18 mouse cellular contexts compared by ENCODE assay signal in the genomic region with DNA sequence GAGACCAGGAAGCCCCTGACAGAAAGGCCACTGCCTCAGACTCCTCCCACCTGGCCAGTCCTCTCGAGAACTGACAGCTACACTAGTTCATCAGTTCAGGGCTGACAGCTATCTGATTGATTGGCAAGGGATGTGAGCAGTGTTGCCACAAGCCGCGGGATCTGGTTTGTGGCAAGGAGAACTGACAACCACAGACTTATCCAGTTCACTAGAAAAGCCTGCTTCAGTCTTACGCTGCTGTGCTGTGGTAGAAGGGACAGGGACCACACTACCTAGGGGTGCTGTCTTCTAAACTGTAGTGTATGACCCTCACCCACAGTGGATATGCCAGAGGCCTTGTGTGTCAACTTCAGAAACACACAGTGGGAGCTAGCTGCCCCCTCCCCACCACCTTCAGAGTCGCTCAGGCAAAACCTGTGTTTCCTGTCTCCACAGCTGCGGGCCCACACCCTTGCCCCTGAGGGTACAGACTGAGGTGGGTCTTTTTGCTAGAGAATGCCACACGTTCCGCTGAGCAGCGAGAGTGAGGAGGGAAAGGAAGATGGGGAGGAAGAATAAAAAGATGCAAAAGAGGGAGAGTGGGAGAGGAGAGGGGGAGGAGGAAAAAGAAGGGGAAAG. TPM values are rescaled to one million over a fixed set of nuclear protein-coding genes. Genes with fewer than 3 reads are reported as not detected.
DNase-seq lines count a peak whose midpoint lies in the region; ATAC-seq and TF ChIP-seq lines count a peak whose summit lies in the region.
"Had no signal": no experiment of that assay in that cellular context is flagged by ENCODE, and none has a peak within 500 bp of the region (broad histone marks: within the 10 kb centered on the region; RNA-seq: fewer than 3 reads in every experiment).

No protein-coding gene starts in this region.

- WGBS in kidney, embryonic 16.5 days: 35% methylated on average over 9 of the region's 9 CpGs
- 34% methylated on average over 9 of the region's 9 CpGs for WGBS in kidney, adult 2 months

- ATAC-seq in kidney, embryonic 16.5 days (ENCODE audit: low FRiP score, low TSS enrichment): peak; percentile 36; the same call in 1 of the 2 replicates
- ATAC-seq in granulocyte monocyte progenitor cell, adult 5-6 weeks (replicated peaks; ENCODE audit: poor library complexity, severe bottlenecking): peak; percentile 35
- ATAC-seq: forebrain, embryonic 16.5 days had no signal

- H3K27me3 ChIP-seq in kidney, embryonic 16.5 days (ENCODE audit: insufficient read depth, low read length): no peaks in the 10 kb centered on the region
- H3K27me3 ChIP-seq in kidney, adult 2 months (replicated peaks; ENCODE audit: control insufficient read depth, insufficient read depth, low read length): no peaks in the 10 kb centered on the region
- H3K27me3 ChIP-seq: neural tube, embryonic 15.5 days had no signal

- no peak overlapping the region for H3K9ac ChIP-seq in kidney, embryonic 16.5 days (replicated peaks; ENCODE audit: low read length)
- H3K9ac ChIP-seq: neural tube, embryonic 15.5 days had no signal

- H3K4me2 ChIP-seq in kidney, embryonic 16.5 days (replicated peaks; ENCODE audit: low read depth, low read length): no peak overlapping the region
- H3K4me2 ChIP-seq: neural tube, embryonic 15.5 days had no signal

- no peaks in the 10 kb centered on the region for H3K36me3 ChIP-seq in kidney, embryonic 16.5 days (ENCODE audit: insufficient read depth, low read length)
- no peaks in the 10 kb centered on the region for H3K36me3 ChIP-seq in kidney, adult 2 months (ENCODE audit: control insufficient read depth, insufficient read depth, low read length)
- H3K36me3 ChIP-seq: G1E; neural tube, embryonic 15.5 days had no signal

- no peak for DNase-seq in kidney, adult 2 months
- peak; percentile 55 for DNase-seq in thymus, postnatal 0 days (ENCODE audit: low spot score)
- no peak for DNase-seq in thymus, adult 18-20 months
- DNase-seq in right cerebral cortex, postnatal 36 days (ENCODE audit: low spot score in 2 of 2): no peak
- DNase-seq in kidney, adult 18-20 months: no peak
- DNase-seq: adrenal gland, postnatal 36 days; cerebellum, adult 8-10 months; heart, adult 11 months; heart, postnatal 4 days; kidney, adult 9 months; liver; lung, adult 2 months; right cerebral cortex, postnatal 4 days had no signal

- H3K4me1 ChIP-seq in kidney, embryonic 16.5 days (ENCODE audit: insufficient read depth, low read length): no peaks in the 10 kb centered on the region
- H3K4me1 ChIP-seq in kidney, adult 2 months (ENCODE audit: control insufficient read depth, insufficient read depth, low read length): no peaks in the 10 kb centered on the region

- TF ChIP-seq CTCF in kidney, adult 2 months (conservative IDR thresholded peaks at IDR 0.05; ENCODE audit: insufficient read depth, insufficient read length, low read depth, low read length): no peak

- no peak for TF ChIP-seq POLR2A in kidney, adult 2 months (IDR thresholded peaks at IDR 0.05; ENCODE audit: low read depth, low read length)

- no peaks in the 10 kb centered on the region for H3K9me3 ChIP-seq in kidney, embryonic 16.5 days (ENCODE audit: low read length)
- H3K9me3 ChIP-seq: G1E; neural tube, embryonic 15.5 days had no signal

- H3K4me3 ChIP-seq in kidney, embryonic 16.5 days (ENCODE audit: low read length): no peak overlapping the region
- H3K4me3 ChIP-seq in kidney, adult 2 months (ENCODE audit: insufficient read depth, low read depth, low read length): no peak overlapping the region
- H3K4me3 ChIP-seq: neural tube, embryonic 15.5 days had no signal

- no peak overlapping the region for H3K27ac ChIP-seq in kidney, embryonic 16.5 days (ENCODE audit: low read length)
- no peak overlapping the region for H3K27ac ChIP-seq in kidney, adult 2 months (ENCODE audit: insufficient read depth, low read depth, low read length)
- H3K27ac ChIP-seq: neural tube, embryonic 15.5 days had no signal

RNA-seq across cellular contexts. Expression of a gene that starts 19.5 kb away (rescaled TPM):
- 17.6 and 18.9 TPM in 2 replicates for polyA plus RNA-seq in kidney, embryonic 16.5 days (2015; fragmentation: Nextera tagmentation; extraction: Ambion mirVana)
- 31.0 and 39.7 TPM in 2 replicates for polyA plus RNA-seq in kidney, adult 2 months (2012; rRNA removed)
- 52.8 and 59.9 TPM in 2 replicates for polyA plus RNA-seq in thymus, postnatal 0 days (2015; fragmentation: Nextera tagmentation; extraction: Ambion mirVana)
- total RNA-seq in granulocyte monocyte progenitor cell, adult 5-6 weeks (2014; fragmentation: Nextera tagmentation): 31.3 and 39.0 TPM in 2 replicates
- total RNA-seq in granulocyte monocyte progenitor cell, adult 5-6 weeks (2017): 23.6 and 31.1 TPM in 2 replicates

RNA-seq across cellular contexts. Expression of a gene that starts 56.2 kb away (rescaled TPM):
- polyA plus RNA-seq in kidney, embryonic 16.5 days (2015; fragmentation: Nextera tagmentation; extraction: Ambion mirVana): 59.9 and 63.7 TPM in 2 replicates
- polyA plus RNA-seq in kidney, adult 2 months (2012; rRNA removed): 0.41 and 0.95 TPM in 2 replicates
- polyA plus RNA-seq in thymus, postnatal 0 days (2015; fragmentation: Nextera tagmentation; extraction: Ambion mirVana): 35.2 and 36.2 TPM in 2 replicates
- 22.4 and 23.1 TPM in 2 replicates for total RNA-seq in granulocyte monocyte progenitor cell, adult 5-6 weeks (2014; fragmentation: Nextera tagmentation)
- total RNA-seq in granulocyte monocyte progenitor cell, adult 5-6 weeks (2017): 20.9 and 25.7 TPM in 2 replicates

Comparison
In these comparisons a context has a peak if more than half of its experiments do, and no peak if none do; other contexts are left out.
1. RNA of a gene that starts 56.2 kb away (polyA plus RNA-seq): 59.9 to 63.7 TPM in kidney, embryonic 16.5 days and 35.2 to 36.2 TPM in thymus, postnatal 0 days; 0.41 to 0.95 TPM in kidney, adult 2 months; every median in the first group is over 10 times any median in the second.